Mouse (Mus musculus) spleen, adult 2 months (tissue): ENCODE results near the gene Ube2l6. TPM values are rescaled to one million over a fixed set of nuclear protein-coding genes. Genes with fewer than 3 reads are reported as not detected.
A peak's percentile ranks its signal among the peaks of the same experiment; 100 is the strongest.

Experiments
- DNase-seq, 2 experiments: peaks; one replicate each; pipeline versions ENCODE4 v3.0.0 to v3.0.0-alpha.2; 2012 to 2021; ENCODE audit warnings: low spot score in 2 of 2, low read depth in 1 of 2
- H3K27ac ChIP-seq: fragments of 200-500 bp; 2 replicates; pipeline ENCODE4 v1.5.1; 2012; ENCODE audit warnings: low read length, inconsistent platforms; ENCODE audit not compliant: insufficient read depth
- H3K27me3 ChIP-seq: fragments of 200-500 bp; 2 replicates; pipeline ENCODE4 v1.6.1; 2012; ENCODE audit warnings: mild to moderate bottlenecking, moderate library complexity, low read length, inconsistent platforms; ENCODE audit not compliant: control insufficient read depth, insufficient read depth
- H3K36me3 ChIP-seq: fragments of 200-500 bp; 2 replicates; pipeline ENCODE4 v1.6.1; 2012; ENCODE audit warnings: mild to moderate bottlenecking, low read length, inconsistent platforms; ENCODE audit not compliant: control insufficient read depth, insufficient read depth
- H3K4me1 ChIP-seq: fragments of 200-500 bp; 2 replicates; pipeline ENCODE4 v1.6.1; 2011; ENCODE audit warnings: inconsistent platforms; ENCODE audit not compliant: control insufficient read depth, insufficient read depth, insufficient read length
- H3K4me3 ChIP-seq: fragments of 200-500 bp; 2 replicates; pipeline ENCODE4 v1.5.1; 2011; ENCODE audit warnings: mild to moderate bottlenecking, inconsistent platforms; ENCODE audit not compliant: insufficient read depth, insufficient read length; ENCODE audit errors: extremely low read depth
- CTCF ChIP-seq: fragments of 200-500 bp; IDR thresholded peaks from 2 replicates; pipeline ENCODE4 v1.5.1; 2011; ENCODE audit warnings: mild to moderate bottlenecking, inconsistent platforms; ENCODE audit not compliant: insufficient read depth, insufficient read length, insufficient replicate concordance; ENCODE audit errors: extremely low read depth
- POLR2A ChIP-seq: fragments of 200-500 bp; IDR thresholded peaks from 2 replicates; pipeline ENCODE4 v1.6.1; 2011; ENCODE audit warnings: low read depth, low read length, inconsistent platforms
- WGBS: fragments of 180-500 bp; shearing (Covaris S2); methylation state at CpG from one replicate; pipeline ENCODE4 v1.1.7; 2018; 5-methylcytosine and 5-hydroxymethylcytosine counted together
- polyA plus RNA-seq: library from polyadenylated mRNA; depleted of rRNA; stranded (reverse); fragments of >200 nt; gene quantifications from 2 replicates; pipeline ENCODE4 v1.2.3, GENCODE M21; 2012; rRNA removed

Gene Ube2l6
- 125 and 250 TPM in 2 replicates for polyA plus RNA-seq

GRCm38 (mm10) chr2:84798493-84798921, at the start of gene Ube2l6:
Ube2l6 (plus strand) TSS chr2:84798828.
- Histone ChIP-seq H3K27ac (peak within 1 kb of the TSS; percentile 58; the same call in 1 of the 2 replicates), H3K27me3 (no peaks in the 10 kb centered on the region)
- peak in 1 of 2 experiments; percentile 56 for DNase-seq

DNA sequence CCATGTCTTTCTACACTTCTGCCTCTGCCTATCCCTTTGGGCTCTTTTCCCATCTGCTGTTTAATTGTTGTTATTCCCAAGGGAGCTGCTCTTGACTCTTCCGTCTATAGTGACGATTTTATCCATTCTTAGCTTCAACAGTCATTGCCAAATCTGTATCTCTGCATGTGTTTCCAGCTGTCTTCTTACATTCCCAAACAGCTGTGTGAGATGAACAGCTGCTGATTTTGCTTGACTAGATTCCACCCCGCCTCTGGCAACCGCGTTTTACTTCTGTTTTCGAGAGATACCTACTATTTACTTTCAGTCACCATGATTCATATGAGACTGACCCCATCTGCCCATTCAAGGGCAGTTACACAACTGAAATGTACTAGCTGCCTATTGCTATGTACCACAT, 48.5 kb upstream of the Ube2l6 start:
- no peak for DNase-seq
- 72% methylated on average over 6 of the region's 6 CpGs for WGBS
- TF ChIP-seq POLR2A (no peak), CTCF (no peak)

More at GRCm38 (mm10) chr2:84798493-84798921, at the start of gene Ube2l6:
- peak within 1 kb of the TSS; percentile 78 for H3K4me3 ChIP-seq
- H3K4me1 ChIP-seq = no peaks in the 10 kb centered on the region; the same call in 1 of the 2 replicates
- H3K36me3 ChIP-seq = no peaks in the 10 kb centered on the region
- TF ChIP-seq CTCF = no peak
- TF ChIP-seq POLR2A = no peak
- under 1% methylated on average over 21 of the region's 21 CpGs for WGBS

DNA sequence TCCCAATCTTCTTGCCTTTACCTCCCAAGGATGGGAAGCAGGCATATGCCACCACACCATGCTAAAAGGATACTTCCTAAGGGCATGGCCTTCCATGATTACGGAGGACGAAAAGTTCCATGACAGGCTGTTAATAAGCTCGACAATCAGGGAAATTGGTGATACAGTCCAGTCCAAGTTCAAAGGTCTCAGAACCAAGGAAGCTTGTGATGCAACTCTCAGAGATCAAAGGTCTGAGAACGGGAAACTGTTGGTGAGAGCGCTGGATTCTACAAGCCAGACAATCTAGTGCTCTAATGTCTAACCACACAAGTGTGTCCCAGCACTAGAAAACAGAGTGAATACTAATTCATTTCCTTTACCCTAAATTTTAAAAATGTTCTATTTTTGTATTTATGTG, 42.4 kb upstream of the Ube2l6 start:
- H3K36me3 ChIP-seq = no peaks in the 10 kb centered on the region
- H3K27ac ChIP-seq = no peak overlapping the region
- DNase-seq = no peak
- TF ChIP-seq POLR2A = no peak
- TF ChIP-seq CTCF = no peak
- 84% methylated on average over 5 of the region's 5 CpGs for WGBS
- no peak overlapping the region for H3K4me3 ChIP-seq
- no peaks in the 10 kb centered on the region for H3K4me1 ChIP-seq
- H3K27me3 ChIP-seq = no peaks in the 10 kb centered on the region

More for the DNA sequence above, 48.5 kb upstream of the Ube2l6 start:
- Histone ChIP-seq H3K27me3 (peaks cover 2% of the 10 kb centered on the region; the same call in 1 of the 2 replicates), H3K27ac (no peak overlapping the region), H3K4me1 (no peaks in the 10 kb centered on the region), H3K36me3 (no peaks in the 10 kb centered on the region), H3K4me3 (no peak overlapping the region)

DNA sequence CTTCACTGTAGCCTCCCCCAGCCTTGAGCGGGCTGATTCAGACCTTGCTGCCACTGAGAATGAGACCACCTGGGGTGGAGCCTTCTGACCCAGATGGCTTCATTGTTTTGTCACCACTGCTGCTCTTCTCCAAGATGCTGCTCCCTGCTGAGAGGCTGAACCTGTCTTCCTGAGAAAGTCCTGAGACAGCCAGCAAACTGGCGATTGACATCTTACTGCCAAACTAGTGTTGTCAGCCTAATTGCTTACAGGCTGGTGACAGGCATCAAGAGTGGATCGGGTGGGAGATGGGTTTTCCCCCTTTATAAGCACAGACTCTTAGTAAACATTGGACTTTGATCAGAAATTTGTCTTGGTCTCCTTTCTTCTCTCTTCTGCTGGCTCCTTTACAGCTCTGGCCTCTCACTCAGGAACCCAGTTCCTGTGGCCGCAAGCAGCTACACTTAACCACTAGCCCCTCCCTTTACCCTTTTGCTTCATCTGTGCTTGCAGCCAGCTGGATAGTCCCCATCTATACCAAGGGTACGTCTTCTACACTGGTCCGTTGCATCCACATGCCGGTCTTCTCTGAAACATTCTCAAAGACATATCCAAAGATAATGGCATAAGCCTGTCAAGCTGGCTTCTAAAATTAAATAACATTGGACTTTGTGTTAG, 41.5 kb upstream of the Ube2l6 start:
- H3K4me1 ChIP-seq = no peaks in the 10 kb centered on the region
- no peak overlapping the region for H3K27ac ChIP-seq
- TF ChIP-seq POLR2A (no peak), CTCF (no peak)
- H3K4me3 ChIP-seq = no peak overlapping the region
- DNase-seq = no peak
- 64% methylated on average over 7 of the region's 7 CpGs for WGBS
- no peaks in the 10 kb centered on the region for H3K36me3 ChIP-seq
- no peaks in the 10 kb centered on the region for H3K27me3 ChIP-seq

- TF ChIP-seq CTCF = no peak
- no peak for TF ChIP-seq POLR2A
- H3K4me1 ChIP-seq = no peaks in the 10 kb centered on the region
- H3K27ac ChIP-seq = no peak overlapping the region
- no peak overlapping the region for H3K4me3 ChIP-seq
- H3K27me3 ChIP-seq = no peaks in the 10 kb centered on the region
- 2% methylated on average over 2 of the region's 2 CpGs for WGBS
- DNase-seq = peak in 1 of 2 experiments; percentile 14
- no peaks in the 10 kb centered on the region for H3K36me3 ChIP-seq
Measured at GRCm38 (mm10) chr2:84758542-84759127, 40.0 kb upstream of the Ube2l6 start.

DNA sequence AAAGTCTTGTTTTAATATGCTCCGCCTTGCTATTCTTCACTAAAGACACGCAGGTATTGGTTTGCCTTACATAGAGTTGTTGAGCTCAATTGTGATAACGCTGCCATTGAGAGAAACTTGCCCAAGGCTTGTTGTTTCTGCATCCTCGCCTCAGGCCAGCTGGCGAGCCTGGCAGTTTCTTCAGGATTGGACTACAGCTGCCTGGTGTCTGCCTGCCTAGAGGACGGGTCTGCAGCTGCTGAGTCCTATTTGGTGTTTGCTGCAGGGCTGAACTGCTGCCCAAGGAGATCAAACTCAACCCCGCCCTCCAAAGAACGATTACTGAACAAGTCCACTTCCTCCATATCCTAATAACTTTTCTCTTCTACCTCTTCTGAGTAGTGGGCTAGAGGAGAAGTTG, 37.9 kb upstream of the Ube2l6 start:
- no peaks in the 10 kb centered on the region for H3K36me3 ChIP-seq
- H3K4me3 ChIP-seq = no peak overlapping the region
- no peaks in the 10 kb centered on the region for H3K27me3 ChIP-seq
- H3K4me1 ChIP-seq = no peaks in the 10 kb centered on the region
- no peak overlapping the region for H3K27ac ChIP-seq
- WGBS = 73% methylated on average over 8 of the region's 8 CpGs
- TF ChIP-seq POLR2A (no peak), CTCF (no peak)
- DNase-seq = no peak

DNA sequence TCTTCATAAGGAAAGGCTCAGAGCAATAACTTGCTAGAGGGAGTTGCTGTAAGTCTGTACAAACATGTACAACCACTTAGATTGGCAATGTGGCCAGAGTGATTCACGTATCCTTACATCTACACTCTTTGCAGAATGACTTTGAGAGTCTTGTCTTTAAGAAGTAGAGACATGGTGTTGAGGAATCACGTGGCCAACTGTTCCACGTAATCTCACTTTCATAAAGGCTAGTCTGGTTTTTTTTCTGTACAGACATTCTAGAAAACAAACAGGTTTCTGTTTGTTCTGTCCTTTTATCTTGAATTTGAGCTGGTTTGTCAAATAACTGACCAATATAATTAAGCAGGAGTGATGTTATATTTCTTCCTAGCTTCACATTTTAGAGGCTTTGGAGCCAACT, 37.3 kb upstream of the Ube2l6 start:
- TF ChIP-seq CTCF (no peak), POLR2A (no peak)
- 73% methylated on average over 3 of the region's 3 CpGs for WGBS
- no peak overlapping the region for H3K27ac ChIP-seq
- DNase-seq = no peak
- no peaks in the 10 kb centered on the region for H3K36me3 ChIP-seq
- H3K4me1 ChIP-seq = no peaks in the 10 kb centered on the region
- no peak overlapping the region for H3K4me3 ChIP-seq
- H3K27me3 ChIP-seq = no peaks in the 10 kb centered on the region
